Mouse (Mus musculus) heart, adult 2 months (tissue): Measurements from ENCODE around the gene Olfr632.

Experiments
- CTCF ChIP-seq: fragments of 200-600 bp; IDR thresholded peaks from 2 replicates; pipeline ENCODE4 v1.8.1; 2022; ENCODE audit warnings: antibody characterized with exemption, mild to moderate bottlenecking, moderate library complexity
- EP300 ChIP-seq: fragments of 200-500 bp; IDR thresholded peaks from 2 replicates; pipeline ENCODE4 v1.6.1; 2011; ENCODE audit warnings: low read depth, low read length, control low read depth; ENCODE audit not compliant: insufficient read depth
- POLR2A ChIP-seq: fragments of 200-500 bp; IDR thresholded peaks from 2 replicates; pipeline ENCODE4 v1.6.1; 2011; ENCODE audit warnings: mild to moderate bottlenecking, low read depth, low read length, control low read depth; ENCODE audit not compliant: insufficient read depth

- TF ChIP-seq POLR2A, result no peak
- no peak for TF ChIP-seq CTCF
- TF ChIP-seq EP300, result no peak
These were observed 24.1 kb upstream of the Olfr632 start for GRCm38 (mm10) chr7:103910047-103910446.
